Mouse (Mus musculus) hindbrain, embryonic 13.5 days (tissue): Measurements from ENCODE around the gene Fbxw9. TPM values are rescaled to one million over a fixed set of nuclear protein-coding genes. Genes with fewer than 3 reads are reported as not detected.
"Not testable (repeated sequence)": the region's sequence is repeated elsewhere in the genome, so short reads cannot be mapped to it uniquely, and the experiment has no call there.

Experiments used
- ATAC-seq: fragments of 200-750 bp; cut with Nextera tagmentation; 2 replicates; pipeline ENCODE4 v1.8.0; 2017; ENCODE audit warnings: moderate TSS enrichment; ENCODE audit not compliant: low FRiP score
- H3K27ac ChIP-seq: fragments of 300-500 bp; sonication (generic); 2 replicates; pipeline ENCODE4 v1.5.1; 2015; ENCODE audit warnings: inconsistent platforms, mild to moderate bottlenecking, moderate library complexity
- H3K27me3 ChIP-seq: fragments of 300-500 bp; sonication (generic); 2 replicates; pipeline ENCODE4 v1.6.1; 2015; ENCODE audit warnings: mild to moderate bottlenecking, inconsistent platforms
- H3K36me3 ChIP-seq: fragments of 300-500 bp; sonication (generic); 2 replicates; pipeline ENCODE4 v1.6.1; 2015; ENCODE audit warnings: mild to moderate bottlenecking, inconsistent platforms
- H3K4me1 ChIP-seq: fragments of 300-500 bp; sonication (generic); replicated peaks from 2 replicates; pipeline ENCODE4 v1.6.1; 2015; ENCODE audit warnings: inconsistent platforms
- H3K4me2 ChIP-seq: fragments of 300-500 bp; sonication (generic); 2 replicates; pipeline ENCODE4 v1.6.1; 2015; ENCODE audit warnings: inconsistent platforms, mild to moderate bottlenecking, moderate library complexity
- H3K4me3 ChIP-seq: fragments of 300-500 bp; sonication (generic); 2 replicates; pipeline ENCODE4 v1.5.1; 2015; ENCODE audit warnings: mild to moderate bottlenecking, inconsistent platforms
- H3K9ac ChIP-seq: fragments of 300-500 bp; sonication (generic); 2 replicates; pipeline ENCODE4 v1.6.1; 2015; ENCODE audit warnings: mild to moderate bottlenecking, inconsistent platforms
- H3K9me3 ChIP-seq: fragments of 300-500 bp; sonication (generic); 2 replicates; pipeline ENCODE4 v1.6.1; 2016; ENCODE audit warnings: inconsistent platforms
- WGBS: fragments of 180-500 bp; shearing (Covaris S2); methylation state at CpG from one replicate; pipeline ENCODE4 v1.1.7; 2015; 5-methylcytosine and 5-hydroxymethylcytosine counted together
- polyA plus RNA-seq: library from polyadenylated mRNA; unstranded; fragments of >200 nt; fragmentation: Nextera tagmentation; extraction: Ambion mirVana; gene quantifications from 2 replicates; pipeline ENCODE4 v1.2.1, GENCODE M21; 2015

Gene Fbxw9
- polyA plus RNA-seq, 1 experiment from 2014 or later, result 59.2 TPM

- Histone ChIP-seq H3K27ac (no peak overlapping the region), H3K36me3 (peaks cover 48% of the 10 kb centered on the region), H3K4me2 (no peak overlapping the region), H3K4me1 (peaks cover 31% of the 10 kb centered on the region), H3K9me3 (no peaks in the 10 kb centered on the region), H3K27me3 (no peaks in the 10 kb centered on the region), H3K4me3 (no peak overlapping the region), H3K9ac (no peak overlapping the region)
- WGBS, result 82% methylated on average over 9 of the region's 9 CpGs
- no peak for ATAC-seq
Observed at GRCm38 (mm10) chr8:85076001-85076400, 16.1 kb downstream of the Fbxw9 start.

- no peak overlapping the region for H3K4me2 ChIP-seq
- peaks cover 37% of the 10 kb centered on the region for H3K4me1 ChIP-seq
- peaks cover 48% of the 10 kb centered on the region for H3K36me3 ChIP-seq
- 0% methylated on average over 2 of the region's 2 CpGs for WGBS
- no peaks in the 10 kb centered on the region for H3K9me3 ChIP-seq
- ATAC-seq, result no peak
- no peaks in the 10 kb centered on the region for H3K27me3 ChIP-seq
- H3K4me3 ChIP-seq, result no peak overlapping the region
- H3K9ac ChIP-seq, result 0 out of 2 replicates have a peak overlapping the region, but pooled peaks have one; percentile 39
- H3K27ac ChIP-seq, result no peak overlapping the region
Observed at GRCm38 (mm10) chr8:85076993-85077392, 17.1 kb downstream of the Fbxw9 start.

- WGBS, result under 1% methylated on average over 25 of the region's 25 CpGs
- no peak for ATAC-seq
- Histone ChIP-seq H3K27ac (peak overlapping the region; percentile 76), H3K9me3 (no peaks in the 10 kb centered on the region), H3K9ac (peak overlapping the region; percentile 91), H3K36me3 (peaks cover 28% of the 10 kb centered on the region), H3K4me3 (peak overlapping the region; percentile 88), H3K4me2 (peak overlapping the region; percentile 96), H3K4me1 (peaks cover 41% of the 10 kb centered on the region), H3K27me3 (no peaks in the 10 kb centered on the region)
Observed at GRCm38 (mm10) chr8:85080214-85080531, 20.3 kb downstream of the Fbxw9 start.

GRCm38 (mm10) chr8:85080532-85081215 is 20.8 kb downstream of the Fbxw9 start, which contains the start of gene Wdr83os:
TSS of gene Wdr83os (plus strand) at chr8:85080740.
- ATAC-seq, result peak; percentile 21; the same call in 1 of the 2 replicates
- 0% methylated on average over 30 of the region's 30 CpGs for WGBS
- H3K36me3 ChIP-seq, result peaks cover 28% of the 10 kb centered on the region

GRCm38 (mm10) chr8:85081216-85081555 is 21.3 kb downstream of the Fbxw9 start, which contains the start of gene Wdr83:
TSS of gene Wdr83 (minus strand) at chr8:85081306.
- H3K27me3 ChIP-seq, result no peaks in the 10 kb centered on the region
- peak within 1 kb of the TSS; percentile 91 for H3K9ac ChIP-seq
- peaks cover 23% of the 10 kb centered on the region for H3K36me3 ChIP-seq
- H3K4me2 ChIP-seq, result peak within 1 kb of the TSS; percentile 96
- no peaks in the 10 kb centered on the region for H3K9me3 ChIP-seq
- peak within 1 kb of the TSS; percentile 76 for H3K27ac ChIP-seq
- WGBS, result 0% methylated on average over 9 of the region's 9 CpGs
- ATAC-seq, result peak; percentile 41
- peaks cover 41% of the 10 kb centered on the region for H3K4me1 ChIP-seq
- H3K4me3 ChIP-seq, result peak within 1 kb of the TSS; percentile 88

More at GRCm38 (mm10) chr8:85080532-85081215, 20.8 kb downstream of the Fbxw9 start, which contains the start of gene Wdr83os:
- peak within 1 kb of the TSS; percentile 91 for H3K9ac ChIP-seq
- H3K27ac ChIP-seq, result peak within 1 kb of the TSS; percentile 76
- H3K4me2 ChIP-seq, result peak within 1 kb of the TSS; percentile 96
- H3K4me1 ChIP-seq, result peaks cover 41% of the 10 kb centered on the region
- H3K9me3 ChIP-seq, result no peaks in the 10 kb centered on the region
- no peaks in the 10 kb centered on the region for H3K27me3 ChIP-seq
- H3K4me3 ChIP-seq, result peak within 1 kb of the TSS; percentile 88

GRCm38 (mm10) chr8:85082169-85082568 is 22.3 kb downstream of the Fbxw9 start:
- H3K4me2 ChIP-seq, H3K9me3 ChIP-seq, H3K4me3 ChIP-seq, ATAC-seq, H3K9ac ChIP-seq, H3K27me3 ChIP-seq, H3K27ac ChIP-seq: not testable (repeated sequence)
- Histone ChIP-seq H3K36me3 (peaks cover 24% of the 10 kb centered on the region), H3K4me1 (peaks cover 38% of the 10 kb centered on the region)
- 99% methylated on average over 4 of the region's 4 CpGs for WGBS

- no peak within 1 kb of the TSS for H3K27ac ChIP-seq
- H3K27me3 ChIP-seq, result no peaks in the 10 kb centered on the region
- H3K9ac ChIP-seq, result peak within 1 kb of the TSS; percentile 78
- peak within 1 kb of the TSS; percentile 92 for H3K4me2 ChIP-seq
- 1% methylated on average over 30 of the region's 30 CpGs for WGBS
- H3K4me3 ChIP-seq, result peak within 1 kb of the TSS; percentile 63
- H3K36me3 ChIP-seq, result peaks cover 30% of the 10 kb centered on the region
- H3K4me1 ChIP-seq, result peaks cover 38% of the 10 kb centered on the region
- H3K9me3 ChIP-seq, result no peaks in the 10 kb centered on the region
- ATAC-seq, result peak; percentile 76
Observed at GRCm38 (mm10) chr8:85083108-85083813, 23.4 kb downstream of the Fbxw9 start, which contains the start of gene Man2b1. TSS of gene Man2b1 (plus strand) at chr8:85083270.

- WGBS, result 93% methylated on average over 8 of the region's 8 CpGs
- no peak overlapping the region; the same call in 1 of the 2 replicates for H3K4me2 ChIP-seq
Observed at GRCm38 (mm10) chr8:85084633-85085032, 24.8 kb downstream of the Fbxw9 start.

GRCm38 (mm10) chr8:85086238-85086637 is 26.4 kb downstream of the Fbxw9 start:
- no peak overlapping the region for H3K27ac ChIP-seq
- ATAC-seq, result no peak
- peaks cover 42% of the 10 kb centered on the region for H3K36me3 ChIP-seq
- no peaks in the 10 kb centered on the region for H3K9me3 ChIP-seq
- 75% methylated on average over 3 of the region's 3 CpGs for WGBS
- H3K9ac ChIP-seq, result no peak overlapping the region
- H3K4me1 ChIP-seq, result peaks cover 26% of the 10 kb centered on the region
- H3K4me2 ChIP-seq, result no peak overlapping the region
- no peaks in the 10 kb centered on the region for H3K27me3 ChIP-seq
- no peak overlapping the region for H3K4me3 ChIP-seq

More at GRCm38 (mm10) chr8:85084633-85085032, 24.8 kb downstream of the Fbxw9 start:
- no peak overlapping the region for H3K9ac ChIP-seq
- H3K9me3 ChIP-seq, result no peaks in the 10 kb centered on the region
- no peak overlapping the region for H3K27ac ChIP-seq
- peaks cover 37% of the 10 kb centered on the region for H3K36me3 ChIP-seq
- no peaks in the 10 kb centered on the region for H3K27me3 ChIP-seq
- no peak for ATAC-seq
- H3K4me3 ChIP-seq, result no peak overlapping the region
- peaks cover 34% of the 10 kb centered on the region for H3K4me1 ChIP-seq

- H3K27me3 ChIP-seq, result no peaks in the 10 kb centered on the region
- peaks cover 60% of the 10 kb centered on the region for H3K36me3 ChIP-seq
- H3K27ac ChIP-seq, result no peak overlapping the region
- no peaks in the 10 kb centered on the region for H3K9me3 ChIP-seq
- ATAC-seq, result no peak
- peaks cover 5% of the 10 kb centered on the region for H3K4me1 ChIP-seq
- H3K9ac ChIP-seq, result no peak overlapping the region
- no peak overlapping the region for H3K4me3 ChIP-seq
- WGBS, result 89% methylated on average over 2 of the region's 2 CpGs
- no peak overlapping the region for H3K4me2 ChIP-seq
Observed at GRCm38 (mm10) chr8:85088771-85089170, 28.9 kb downstream of the Fbxw9 start.

GRCm38 (mm10) chr8:85090856-85091255 is 31.0 kb downstream of the Fbxw9 start:
- H3K27ac ChIP-seq, result no peak overlapping the region
- H3K4me2 ChIP-seq, result no peak overlapping the region
- 93% methylated on average over 11 of the region's 11 CpGs for WGBS
- H3K27me3 ChIP-seq, result no peaks in the 10 kb centered on the region
- H3K4me3 ChIP-seq, result no peak overlapping the region
- no peak overlapping the region for H3K9ac ChIP-seq
- no peak for ATAC-seq
- peaks cover 68% of the 10 kb centered on the region for H3K36me3 ChIP-seq
- no peaks in the 10 kb centered on the region for H3K4me1 ChIP-seq
- H3K9me3 ChIP-seq, result no peaks in the 10 kb centered on the region

GRCm38 (mm10) chr8:85091526-85092090 is 31.8 kb downstream of the Fbxw9 start:
- Histone ChIP-seq H3K27ac (no peak overlapping the region), H3K36me3 (peaks cover 73% of the 10 kb centered on the region), H3K9me3 (no peaks in the 10 kb centered on the region), H3K27me3 (no peaks in the 10 kb centered on the region), H3K4me3 (no peak overlapping the region), H3K4me2 (no peak overlapping the region), H3K4me1 (no peaks in the 10 kb centered on the region), H3K9ac (no peak overlapping the region)
- 37% methylated on average over 21 of the region's 21 CpGs for WGBS
- no peak for ATAC-seq
